Mouse (Mus musculus): Measurements from ENCODE around the gene Cfap74.
"Not testable (repeated sequence)": the region's sequence is repeated elsewhere in the genome, so short reads cannot be mapped to it uniquely, and the experiment has no call there.

GRCm38 (mm10) chr4:155421412-155422370 is 12.7 kb downstream of the Cfap74 start:
- TF ChIP-seq POLR2A (IDR thresholded peaks at IDR 0.05; ENCODE audit: borderline replicate concordance, extremely low read depth, low read depth, low read length); CTCF (IDR thresholded peaks at IDR 0.05; ENCODE audit: insufficient read depth, low read length): not testable (repeated sequence)

Data from lung, adult 2 months (tissue).